Mouse (Mus musculus) frontal cortex, postnatal 14 days (tissue): ENCODE data around the gene Haghl.
"Not testable (repeated sequence)": the region's sequence is repeated elsewhere in the genome, so short reads cannot be mapped to it uniquely, and the experiment has no call there.

ENCODE experiments used
- DNase-seq, 2 experiments: peaks; one replicate each; pipeline ENCODE4 v3.0.0; 2022; ENCODE audit warnings: low spot score in 2 of 2

Gene Haghl

GRCm38 (mm10) chr17:25818851-25819780 lies 33.6 kb upstream of the Haghl start:
- DNase-seq: no peak

GRCm38 (mm10) chr17:25817662-25818061 lies 32.2 kb upstream of the Haghl start:
- no peak for DNase-seq

GRCm38 (mm10) chr17:25813471-25813870 lies 28.0 kb upstream of the Haghl start:
- peak; percentile 68 to 71 for DNase-seq

- no peak for DNase-seq
These were observed 25.4 kb upstream of the Haghl start for GRCm38 (mm10) chr17:25810890-25811289.

GRCm38 (mm10) chr17:25809606-25810340 lies 24.3 kb upstream of the Haghl start:
- no peak for DNase-seq

GRCm38 (mm10) chr17:25808789-25809605 lies 23.5 kb upstream of the Haghl start, which contains the start of gene Fbxl16:
TSS of gene Fbxl16 (plus strand) at chr17:25809085.
- DNase-seq: peak; percentile 86 to 87

GRCm38 (mm10) chr17:25808028-25808427 lies 22.6 kb upstream of the Haghl start:
- DNase-seq: no peak

GRCm38 (mm10) chr17:25807452-25807851 lies 22.0 kb upstream of the Haghl start:
- DNase-seq: not testable (repeated sequence)

- no peak for DNase-seq
These were observed 21.0 kb upstream of the Haghl start for GRCm38 (mm10) chr17:25806507-25806906.

GRCm38 (mm10) chr17:25802825-25803517 lies 17.5 kb upstream of the Haghl start:
- peak; percentile 74 to 88 for DNase-seq

- DNase-seq: peak in 1 of 2 experiments; percentile 61
These were observed 15.6 kb upstream of the Haghl start for GRCm38 (mm10) chr17:25801029-25801428.

GRCm38 (mm10) chr17:25796951-25797369 lies 11.5 kb upstream of the Haghl start, which contains the start of gene Metrn:
TSS of gene Metrn (minus strand) at chr17:25797136.
- peak in 1 of 2 experiments; percentile 75 for DNase-seq

- DNase-seq: no peak
These were observed 10.8 kb upstream of the Haghl start for GRCm38 (mm10) chr17:25796211-25796771.

GRCm38 (mm10) chr17:25795609-25796092 lies 10.2 kb upstream of the Haghl start, which contains the start of gene AC134908.4:
TSS of gene AC134908.4 (minus strand) at chr17:25795659.
- no peak for DNase-seq

- no peak for DNase-seq
These were observed 9.5 kb upstream of the Haghl start for GRCm38 (mm10) chr17:25794998-25795397.

- no peak for DNase-seq
These were observed 8.7 kb upstream of the Haghl start for GRCm38 (mm10) chr17:25794197-25794596.

- peak; percentile 69 to 77 for DNase-seq
These were observed 7.1 kb upstream of the Haghl start, which contains the start of gene Fam173a for GRCm38 (mm10) chr17:25792615-25793014. TSS of gene Fam173a (minus strand) at chr17:25792901.

- peak; percentile 74 to 79 for DNase-seq
These were observed 6.5 kb upstream of the Haghl start for GRCm38 (mm10) chr17:25791843-25792527.

GRCm38 (mm10) chr17:25791320-25791842 lies 5.9 kb upstream of the Haghl start:
- DNase-seq: no peak
